Mouse (Mus musculus): Measurements from ENCODE around the gene Slc26a8. TPM values are rescaled to one million over a fixed set of nuclear protein-coding genes. Genes with fewer than 3 reads are reported as not detected.

Slc26a8 gene
- total RNA-seq, 2 experiments from 2014 or later = 2.7 to 3.4 TPM

DNA sequence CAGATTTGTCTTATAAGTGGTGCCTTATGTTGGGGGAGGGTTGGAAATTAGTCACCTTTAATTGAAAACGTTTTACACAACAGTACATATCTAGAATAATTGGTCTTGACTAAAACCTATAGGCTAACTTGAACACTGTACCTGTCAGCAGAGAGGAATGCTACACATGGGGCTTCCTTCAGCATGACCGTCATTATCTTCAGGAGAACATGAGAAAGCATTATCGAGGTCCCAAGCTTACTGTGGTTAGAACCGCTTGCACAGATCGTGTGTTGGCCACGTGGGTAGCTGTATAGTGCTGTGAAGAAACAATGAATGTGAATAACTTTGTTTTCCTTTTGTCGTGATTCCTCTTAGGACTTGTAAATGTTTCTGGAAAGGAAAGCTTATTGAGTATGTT, 9.8 kb upstream of the Slc26a8 start:
- no peak for DNase-seq (ENCODE audit: low spot score in 2 of 2)

DNA sequence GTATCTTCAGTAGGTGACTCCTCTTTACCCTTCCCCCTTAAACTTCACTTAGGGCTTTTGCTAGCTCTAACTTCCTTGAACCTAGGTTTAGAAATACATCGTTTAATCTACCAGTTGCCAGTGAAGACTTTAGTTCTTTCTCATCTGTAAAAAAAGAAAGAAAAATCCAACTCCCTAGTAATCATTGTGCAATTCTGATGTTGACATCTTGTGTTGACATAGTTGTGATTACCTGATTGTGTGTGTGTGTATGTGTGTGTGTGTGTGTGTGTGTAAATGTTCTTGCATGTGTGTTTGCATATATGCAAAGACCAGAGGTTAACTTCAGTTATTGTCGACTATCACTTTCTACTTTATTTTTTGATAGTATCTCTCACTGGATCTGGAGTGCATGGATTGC, 8.6 kb upstream of the Slc26a8 start:
- no peak for DNase-seq (ENCODE audit: low spot score in 2 of 2)

DNA sequence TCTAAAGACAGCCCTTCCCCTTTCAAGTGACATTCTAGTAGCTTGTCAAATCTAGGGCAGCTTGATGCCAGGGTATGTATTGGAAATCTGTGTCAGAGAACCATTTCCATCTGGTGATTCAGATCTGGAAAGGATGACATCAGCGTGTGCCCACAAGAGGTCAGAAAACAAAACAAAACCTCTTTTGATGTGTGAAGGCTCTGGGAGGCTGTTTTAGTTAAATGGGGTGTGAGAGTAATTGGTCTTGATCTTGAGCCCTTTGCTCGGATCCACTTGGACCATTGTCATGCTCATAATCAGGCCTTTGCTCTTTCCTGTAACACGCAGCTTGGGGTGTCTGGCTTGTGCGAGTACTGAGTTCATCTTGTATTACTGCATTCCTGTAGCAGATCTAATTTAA, 8.2 kb upstream of the Slc26a8 start:
- DNase-seq (ENCODE audit: low spot score in 2 of 2) = no peak

DNA sequence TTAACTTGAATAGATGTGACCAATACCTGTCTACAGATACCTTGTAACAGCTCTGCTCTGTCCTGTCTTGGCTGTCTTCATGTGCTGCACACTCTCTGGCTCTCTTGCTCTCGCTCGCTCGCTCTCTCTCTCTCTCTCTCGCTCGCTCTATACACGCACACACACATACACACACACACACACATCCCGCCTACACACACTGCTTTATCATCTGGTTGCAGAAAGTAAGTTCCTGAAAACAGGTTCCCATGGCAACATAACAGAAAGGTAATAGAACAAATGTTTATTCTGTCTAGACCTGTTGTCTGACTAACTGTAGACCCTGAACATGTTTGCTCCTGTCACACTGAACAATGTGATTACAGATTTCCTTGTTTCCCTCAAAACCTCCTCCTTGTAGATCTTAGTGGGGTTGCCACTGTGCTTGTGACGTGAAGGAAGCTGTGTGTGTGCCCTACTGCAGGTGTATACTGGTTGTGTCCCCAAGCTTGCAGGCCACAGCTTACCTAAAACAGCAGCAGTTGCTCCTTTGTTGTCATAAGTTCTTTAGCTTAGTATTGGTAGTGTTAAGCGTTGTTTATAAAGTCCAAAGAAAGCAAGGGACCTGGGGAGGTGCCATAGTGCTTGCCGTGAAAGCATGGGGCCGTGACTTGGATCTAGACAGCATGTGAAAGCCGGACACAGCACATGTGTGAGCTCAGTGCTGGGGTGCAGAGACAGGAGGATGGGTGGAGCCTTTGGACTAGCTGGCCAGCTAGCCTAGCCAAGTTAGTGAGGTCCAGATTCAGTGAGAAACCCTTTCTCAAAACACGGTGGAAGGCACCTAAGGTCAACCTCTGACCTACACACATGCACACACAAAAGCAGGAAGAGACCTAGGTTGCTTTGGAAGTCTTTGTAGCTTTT, 7.5 kb upstream of the Slc26a8 start:
- no peak for DNase-seq (ENCODE audit: low spot score in 2 of 2)

DNA sequence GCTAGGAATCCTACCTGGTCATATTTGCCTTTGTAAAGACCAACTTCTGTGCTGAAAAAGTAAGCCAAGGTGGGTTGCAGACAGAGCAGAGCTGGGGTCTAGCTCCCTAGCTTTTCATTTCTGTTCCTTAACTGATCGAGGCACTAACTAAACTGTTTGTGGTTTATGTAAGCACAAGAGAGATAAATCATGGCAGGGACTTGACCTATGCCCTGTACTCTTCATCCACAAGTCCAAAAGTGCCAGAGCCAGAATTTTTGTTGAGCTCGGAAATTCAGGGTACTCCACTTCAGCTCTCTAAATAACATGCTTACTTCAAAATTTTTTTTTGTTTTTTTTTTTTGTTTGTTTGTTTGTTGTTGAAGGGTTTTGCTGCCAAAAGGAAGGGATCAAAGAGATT, 6.6 kb upstream of the Slc26a8 start:
- DNase-seq (ENCODE audit: low spot score in 2 of 2) = no peak

DNA sequence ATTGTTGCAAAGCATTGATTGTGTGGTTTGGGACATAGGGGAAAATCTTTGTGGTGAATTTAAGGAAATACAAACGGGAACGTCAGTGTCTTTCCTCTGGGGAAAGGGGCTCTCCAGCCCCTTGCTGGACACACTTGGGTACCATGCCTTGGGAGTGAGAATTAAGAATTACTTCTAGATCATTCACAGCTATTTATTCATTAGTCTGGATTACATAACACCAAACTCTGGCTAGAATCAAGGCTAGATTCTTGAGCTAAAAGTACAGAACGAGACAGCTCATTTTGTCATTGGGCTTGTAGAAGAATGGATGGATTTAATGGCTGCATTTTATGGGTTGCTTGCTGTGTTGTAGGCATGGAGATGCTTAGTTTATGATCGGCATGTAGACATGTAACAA, 4.8 kb upstream of the Slc26a8 start:
- no peak for DNase-seq (ENCODE audit: low spot score in 2 of 2)

DNA sequence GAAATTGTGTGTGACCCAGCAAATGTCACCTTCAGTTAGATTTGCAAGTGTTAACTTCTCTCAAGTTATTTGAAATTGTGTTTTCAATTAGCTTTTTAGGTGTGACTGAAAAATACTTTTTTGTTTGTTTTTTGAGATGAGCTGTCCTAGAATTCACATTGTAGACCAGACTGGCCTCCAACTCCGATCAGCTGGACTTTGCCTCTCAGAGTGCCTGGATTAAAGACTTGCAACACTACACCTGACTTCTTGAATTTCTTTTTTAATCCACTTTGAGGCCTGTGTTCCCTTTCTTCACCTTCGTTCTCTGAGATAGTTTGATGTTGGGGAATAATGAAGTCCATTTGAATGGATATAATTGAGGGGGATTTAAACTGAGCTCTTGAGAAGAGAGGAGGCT, 4.0 kb upstream of the Slc26a8 start:
- no peak for DNase-seq (ENCODE audit: low spot score in 2 of 2)

DNA sequence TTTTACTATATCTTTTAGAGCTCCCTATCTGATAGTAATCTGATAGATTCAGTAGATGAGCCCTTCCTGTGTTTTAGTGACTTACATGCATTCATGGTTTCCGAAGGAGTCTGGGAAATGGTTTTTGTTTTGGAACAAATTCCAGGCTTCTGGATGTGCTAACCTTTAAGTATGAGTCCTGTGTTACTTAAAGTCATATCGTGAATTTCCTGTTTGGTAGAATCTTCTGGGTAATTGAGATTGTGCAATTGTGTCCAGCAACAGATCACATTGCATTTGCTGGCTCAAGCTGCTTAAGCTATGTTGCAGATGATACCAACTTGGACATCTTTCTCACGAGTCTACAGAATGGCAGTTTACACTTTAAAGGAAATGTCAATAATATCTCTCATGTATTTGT, 3.1 kb upstream of the Slc26a8 start:
- no peak for DNase-seq (ENCODE audit: low spot score in 2 of 2)

DNA sequence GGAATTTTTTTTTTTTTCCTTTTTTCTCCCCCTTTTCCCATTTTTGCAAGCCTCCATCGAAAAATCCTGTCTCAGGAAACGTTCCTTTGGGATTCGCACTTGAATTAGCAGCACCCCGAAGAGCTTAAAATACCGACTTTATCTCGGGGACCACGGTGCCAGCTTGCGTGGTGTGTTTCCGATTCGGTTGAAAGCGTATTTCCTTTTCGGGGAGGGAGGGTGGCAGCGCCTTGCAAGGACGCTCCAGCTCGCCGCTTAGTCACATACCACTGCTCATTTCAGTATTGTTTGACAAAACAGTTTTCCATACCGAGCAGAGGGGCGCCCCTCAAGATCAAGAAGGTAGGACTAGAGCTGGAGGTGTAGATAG, 2.3 kb upstream of the Slc26a8 start:
- peak in 1 of 2 experiments; percentile 38 for DNase-seq (ENCODE audit: low spot score in 2 of 2)

DNA sequence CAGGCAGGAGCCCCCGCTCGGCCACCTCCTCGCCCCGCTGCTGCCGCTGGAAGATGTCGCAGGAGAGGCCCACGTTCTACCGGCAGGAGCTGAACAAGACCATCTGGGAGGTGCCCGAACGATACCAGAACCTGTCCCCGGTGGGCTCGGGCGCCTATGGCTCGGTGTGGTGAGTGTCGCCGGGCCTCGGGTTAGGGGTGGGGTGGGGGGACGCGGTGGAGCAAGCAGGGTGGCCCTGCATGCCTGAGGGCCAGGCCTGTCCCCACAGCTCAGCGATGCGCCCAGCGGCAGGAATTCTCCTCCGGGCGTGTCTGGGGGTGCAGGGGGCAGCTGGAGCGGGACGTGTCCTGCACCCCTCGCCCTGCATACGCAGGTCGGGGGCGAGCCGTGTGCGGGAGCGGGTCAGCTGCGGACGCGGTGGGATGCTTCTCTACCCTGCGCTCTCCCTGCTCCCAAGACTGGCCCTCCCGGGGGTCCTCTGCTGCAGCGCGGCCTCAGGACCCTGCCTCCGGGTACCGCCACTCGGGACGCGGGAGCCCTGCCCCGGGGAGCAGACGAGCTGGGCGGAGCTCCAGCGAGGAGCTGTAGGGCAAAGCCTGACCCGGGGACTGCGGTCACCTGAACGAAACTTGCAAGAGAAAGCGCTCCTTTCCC, 1.8 kb upstream of the Slc26a8 start:
- peak; percentile 22 to 48 for DNase-seq (ENCODE audit: low spot score in 2 of 2)

DNA sequence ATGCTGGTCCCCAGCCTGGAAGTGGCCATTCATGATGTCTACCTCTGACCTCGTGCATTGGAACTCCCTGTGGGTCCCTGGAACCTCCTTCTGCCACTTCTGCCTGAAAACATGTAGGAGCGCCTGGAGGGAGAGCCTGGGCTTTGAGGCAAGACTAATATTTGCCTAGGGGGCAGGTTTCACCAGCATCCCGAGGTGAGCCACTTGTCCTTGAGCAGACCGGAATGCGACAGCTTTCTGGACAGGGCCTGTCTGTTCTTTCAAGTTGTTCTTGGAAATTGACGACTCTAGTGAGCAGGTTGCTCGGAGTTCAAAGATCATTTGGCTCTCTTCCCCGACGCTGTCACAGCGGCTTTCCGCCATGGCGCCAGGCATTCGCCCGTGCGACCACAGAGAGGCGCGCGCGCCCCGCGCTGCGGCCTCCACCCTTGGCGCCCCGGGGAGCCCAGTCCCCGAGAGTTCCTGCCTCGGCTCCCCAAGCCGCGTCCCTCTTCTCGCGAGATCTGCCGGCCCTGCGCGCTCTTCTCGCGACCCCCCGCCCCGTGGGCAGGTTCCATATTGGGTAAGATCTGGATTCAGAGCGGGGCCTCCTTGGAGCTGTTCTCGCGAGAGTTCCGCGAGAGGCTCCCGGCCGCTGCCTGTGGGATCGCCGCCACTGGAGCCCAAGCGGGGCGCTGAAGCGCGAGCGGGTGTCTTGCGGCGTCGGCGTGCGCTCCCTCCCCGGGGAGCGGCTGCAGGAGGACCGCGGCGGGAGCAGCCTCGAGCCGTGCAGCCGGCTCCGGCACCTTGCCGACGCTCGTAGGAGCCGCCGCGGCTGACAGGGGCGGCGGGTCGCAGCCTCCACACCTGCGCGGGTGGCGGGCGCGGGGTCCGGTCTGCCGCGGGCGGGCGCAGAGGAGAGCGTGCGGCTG, 998 bp upstream of the Slc26a8 start, which contains the start of gene Mapk14:
TSS of gene Mapk14 (plus strand) at position 554 of the 911 bp plus-strand sequence.
- peak; percentile 98 to 99 for DNase-seq (ENCODE audit: low spot score in 2 of 2)

DNA sequence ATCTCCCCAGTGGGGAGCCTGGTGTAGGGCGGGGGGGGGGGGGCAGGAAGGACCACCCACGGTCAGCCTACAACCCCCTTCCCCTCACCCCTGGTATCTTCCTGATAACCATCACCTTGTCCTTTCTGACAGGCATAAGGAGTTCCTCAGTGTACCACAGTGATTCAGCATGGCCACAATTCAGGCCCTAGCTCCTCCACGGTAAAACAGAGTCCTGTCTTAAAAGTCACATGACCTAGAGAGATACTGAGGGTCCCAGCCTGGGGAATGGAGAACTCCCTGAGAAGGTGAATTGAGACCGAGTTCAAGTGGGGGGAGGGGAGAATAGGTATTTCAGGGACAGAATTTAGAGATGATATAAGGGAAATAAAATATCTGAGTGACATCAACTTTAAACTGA, 2.7 kb downstream of the Slc26a8 start:
- DNase-seq (ENCODE audit: low spot score in 2 of 2) = no peak

DNA sequence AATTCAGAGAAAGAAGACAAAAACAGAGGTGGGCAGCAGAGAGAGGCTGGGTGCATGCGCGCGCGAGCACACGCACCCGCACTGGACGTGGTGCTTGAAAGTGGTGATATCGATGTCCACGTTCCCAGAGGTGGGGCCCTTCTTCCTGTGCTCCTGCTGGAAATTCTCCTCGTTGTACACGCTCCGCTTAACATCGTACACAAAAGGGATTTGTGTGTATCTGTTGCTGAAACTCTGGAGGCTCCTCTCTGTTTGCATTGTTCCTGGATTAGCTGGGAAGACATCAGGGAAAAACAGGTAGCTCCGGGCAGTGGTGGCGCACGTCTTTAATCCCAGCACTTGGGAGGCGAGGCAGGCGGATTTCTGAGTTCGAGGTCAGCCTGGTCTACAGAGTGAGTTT, 5.4 kb downstream of the Slc26a8 start:
- DNase-seq (ENCODE audit: low spot score in 2 of 2) = no peak

DNA sequence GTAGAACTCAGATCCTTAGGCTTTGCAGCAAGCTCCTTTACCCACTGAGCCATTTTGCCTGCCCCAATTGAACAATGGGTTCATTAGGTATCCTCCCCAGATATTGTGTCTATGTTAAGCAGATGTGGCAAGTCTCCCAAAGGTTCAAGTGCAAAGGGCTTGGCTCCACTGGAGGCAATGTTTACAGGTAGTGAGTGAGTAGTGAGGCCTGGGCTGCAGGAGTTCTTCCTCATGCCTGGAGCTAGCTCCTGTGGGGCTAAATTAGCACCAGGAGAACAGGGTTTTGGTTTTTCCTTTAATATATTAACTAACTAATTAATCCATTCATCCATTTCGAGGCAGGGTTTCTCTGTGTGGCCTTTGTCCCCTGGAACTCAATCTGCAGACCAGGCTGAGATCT, 6.4 kb downstream of the Slc26a8 start:
- DNase-seq (ENCODE audit: low spot score in 2 of 2) = no peak

DNA sequence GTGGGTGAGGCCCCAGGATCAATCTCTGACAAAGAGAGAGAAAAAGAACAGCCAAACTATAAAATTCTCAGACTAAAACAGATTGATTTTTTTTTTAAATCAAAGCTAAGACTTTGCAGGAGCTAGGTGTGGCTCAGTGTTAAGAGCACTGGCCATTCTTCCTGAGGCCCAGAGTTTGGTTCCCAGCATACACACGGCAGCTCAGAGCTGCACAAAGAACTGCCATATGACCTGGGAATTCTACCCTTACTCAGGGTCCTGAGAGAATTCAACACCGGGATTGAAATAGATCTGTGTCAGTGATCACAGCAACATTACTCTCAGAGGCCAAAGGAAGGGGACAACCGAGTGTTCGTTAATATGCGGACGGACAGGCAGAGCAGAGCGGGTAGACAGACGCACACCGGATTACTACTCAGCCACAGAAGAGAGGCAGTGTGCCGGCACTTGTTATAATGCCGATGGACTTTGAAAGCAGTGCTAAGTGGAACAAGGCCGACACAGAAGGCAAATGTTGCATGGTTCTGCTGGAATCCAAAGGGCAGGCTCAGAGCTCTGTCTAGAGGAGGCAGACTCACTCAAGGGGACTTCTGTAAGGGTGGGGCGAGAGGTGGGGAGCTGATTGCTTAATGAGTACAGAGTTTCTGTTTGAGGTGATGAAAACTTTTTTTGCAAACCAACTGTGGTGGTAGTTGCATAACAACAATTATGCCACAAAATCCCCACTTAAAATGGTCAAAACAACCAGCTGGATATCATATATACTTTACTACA, 7.5 kb downstream of the Slc26a8 start:
- DNase-seq (ENCODE audit: low spot score in 2 of 2) = no peak

DNA sequence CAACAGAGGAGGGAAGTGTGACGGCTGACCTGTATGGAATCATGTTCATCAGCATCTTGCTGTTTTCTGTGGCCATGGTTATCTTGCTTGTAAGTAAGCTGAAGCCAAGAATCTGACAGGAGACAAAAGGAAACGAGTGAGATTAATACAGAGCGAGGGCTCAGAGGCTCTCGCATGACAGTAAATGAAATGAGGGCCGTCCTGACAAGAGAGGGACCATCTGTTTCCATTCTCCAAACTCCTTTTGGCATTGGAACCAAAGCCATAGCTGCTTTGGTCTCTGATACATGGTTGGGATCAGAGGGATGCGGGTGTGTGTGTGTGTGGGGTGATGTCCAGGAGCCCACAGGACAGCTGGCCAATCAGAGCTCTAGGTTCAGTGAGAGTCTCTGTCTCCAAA, 30.5 kb downstream of the Slc26a8 start:
- no peak for DNase-seq (ENCODE audit: low spot score in 2 of 2)

DNA sequence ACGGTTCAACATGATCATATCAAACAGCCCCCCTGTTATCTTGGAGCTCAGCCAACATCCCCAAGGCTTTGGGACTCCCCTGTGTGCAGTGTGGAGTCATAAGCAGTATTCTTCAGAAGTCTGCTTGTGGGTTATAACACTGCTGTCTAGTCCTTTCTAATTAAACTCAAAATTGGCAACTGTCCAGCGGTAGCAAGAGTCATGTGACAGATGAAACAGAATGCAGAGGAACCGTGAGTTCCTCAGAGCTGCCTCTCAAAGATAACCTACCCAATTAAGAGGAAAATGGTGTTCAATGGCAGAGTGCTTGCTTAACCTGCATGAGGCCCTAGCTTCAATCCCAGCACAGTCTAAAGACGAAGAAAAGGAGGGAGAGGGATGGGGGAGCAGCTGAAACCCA, 32.1 kb downstream of the Slc26a8 start:
- no peak for DNase-seq (ENCODE audit: low spot score in 2 of 2)

DNA sequence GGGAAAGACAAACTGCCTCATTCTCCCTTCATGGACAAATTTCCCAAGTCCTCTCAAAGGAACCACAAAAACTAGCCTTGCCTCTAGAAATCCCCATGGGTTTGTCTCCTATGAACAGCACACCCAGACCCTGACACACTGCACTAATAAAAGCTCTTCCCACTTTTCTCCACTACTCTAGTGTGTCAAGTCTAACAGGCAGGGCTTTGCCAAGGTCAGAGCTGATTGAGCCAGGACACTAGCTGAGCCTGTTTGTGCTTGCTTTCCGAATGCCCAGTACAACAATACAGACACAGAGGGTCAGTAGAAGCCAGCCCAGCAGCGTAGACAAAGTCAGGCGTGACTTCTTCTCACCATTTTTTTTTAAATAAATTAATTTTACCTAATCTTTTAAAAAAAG, 39.8 kb downstream of the Slc26a8 start:
- no peak for DNase-seq (ENCODE audit: low spot score in 2 of 2)

DNA sequence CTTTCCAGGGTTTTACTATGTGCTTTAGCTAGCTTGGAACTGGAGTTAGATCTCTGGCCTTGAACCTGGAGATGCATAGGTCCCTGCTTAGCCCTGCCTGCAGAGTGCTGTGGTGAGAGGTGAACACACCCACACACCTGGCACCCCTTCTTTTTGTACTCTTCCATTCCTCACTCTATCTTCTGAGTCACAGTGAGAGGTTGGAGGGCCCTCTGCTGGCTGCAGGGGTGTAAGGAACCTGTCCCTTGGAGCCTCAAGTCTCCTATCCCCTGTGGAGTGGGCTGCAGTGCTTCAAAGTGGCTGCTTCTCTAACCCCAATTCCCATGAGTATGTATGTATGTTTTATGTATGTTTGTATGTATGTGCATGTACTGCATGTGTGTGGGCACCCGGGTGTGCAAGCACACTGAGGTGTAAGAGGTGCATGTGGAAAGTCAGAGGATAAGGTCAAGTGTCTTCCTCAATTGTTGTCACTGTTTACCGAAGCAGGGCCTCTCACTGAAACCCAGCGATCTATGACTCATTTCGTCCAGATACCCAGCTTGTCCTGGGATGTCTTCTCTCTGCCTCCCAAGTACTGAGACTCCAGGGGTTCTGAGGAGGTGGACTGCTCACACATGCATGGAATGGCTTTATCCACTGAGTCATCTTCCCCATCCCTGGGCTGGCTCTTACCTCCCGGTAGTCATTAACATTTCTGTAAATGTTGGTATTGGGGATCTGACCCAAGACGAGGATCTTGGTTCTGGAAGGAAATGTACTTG, 41.2 kb downstream of the Slc26a8 start:
- no peak for DNase-seq (ENCODE audit: low spot score in 2 of 2)

DNA sequence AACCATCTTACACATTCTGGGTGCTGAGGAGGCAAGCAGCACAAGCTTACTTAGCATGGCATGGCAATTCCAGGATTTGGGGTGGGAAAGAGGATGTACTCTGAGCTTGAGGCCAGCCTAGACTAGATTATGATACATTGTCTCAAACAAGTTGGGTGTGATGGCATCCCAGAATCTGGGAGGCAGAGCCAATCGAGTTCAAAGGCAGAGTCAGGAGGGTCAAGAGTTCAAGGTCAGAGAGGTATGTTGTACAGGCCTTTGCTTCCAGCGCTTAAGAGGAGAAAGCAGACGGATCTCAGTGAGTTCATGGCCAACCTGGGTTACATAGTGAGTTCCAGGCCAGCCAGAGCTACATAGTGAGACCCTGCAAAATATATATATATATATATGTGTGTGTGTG, 43.8 kb downstream of the Slc26a8 start:
- DNase-seq (ENCODE audit: low spot score in 2 of 2) = no peak

All from adrenal gland, postnatal 4 days (tissue).